Mouse (Mus musculus): ENCODE data around the gene Itga1.

DNA sequence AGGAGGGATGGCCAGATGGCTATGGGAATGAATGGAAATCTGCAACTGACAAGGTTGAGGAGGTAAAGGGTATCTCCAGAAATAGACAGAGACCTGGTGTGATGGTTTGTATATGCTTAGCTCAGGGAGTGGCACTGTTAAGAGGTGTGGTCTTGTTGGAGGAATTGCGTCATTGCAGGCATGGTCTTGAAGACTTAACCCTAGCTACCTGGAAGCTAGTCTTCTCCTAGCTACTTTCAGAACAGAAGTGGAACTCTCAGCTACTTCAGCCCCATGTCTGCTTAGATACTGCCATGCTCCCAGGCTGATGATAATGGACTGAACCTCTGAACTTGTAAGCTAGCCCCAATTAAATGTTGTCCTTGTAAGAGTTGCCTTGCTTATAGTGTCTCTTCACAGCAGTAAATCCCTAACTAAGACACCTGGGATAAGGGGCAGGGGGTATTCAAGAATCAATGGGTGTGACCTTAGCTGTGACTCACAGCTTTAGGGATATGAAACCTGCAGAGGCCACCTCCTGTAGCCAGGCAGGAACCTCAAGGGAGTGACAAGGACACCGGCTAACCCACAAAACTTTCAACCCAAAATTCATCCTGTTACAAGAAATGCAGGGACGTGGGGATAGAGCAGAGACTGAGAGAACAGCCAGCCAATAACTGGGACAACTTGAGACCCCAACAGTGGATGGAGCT, 15.3 kb upstream of the Itga1 start:
- no peak for TF ChIP-seq CTCF (IDR thresholded peaks at IDR 0.05; ENCODE audit: extremely low read depth, insufficient read length, insufficient replicate concordance, low read depth, low read length)
- TF ChIP-seq POLR2A (IDR thresholded peaks at IDR 0.05; ENCODE audit: low read depth, low read length) = no peak
